Mouse (Mus musculus): Measurements from ENCODE around the gene Taz.

Taz gene

GRCm38 (mm10) chrX:74281732-74282394 lies at the start of gene Taz, which contains the start of gene Dnase1l1:
Gene Taz (plus strand): TSS chrX:74281912.
Gene Dnase1l1 (minus strand): TSS chrX:74282337.
- peak; percentile 52 for DNase-seq

GRCm38 (mm10) chrX:74233196-74233595 lies 48.5 kb upstream of the Taz start:
- DNase-seq, result no peak

GRCm38 (mm10) chrX:74240332-74240731 lies 41.4 kb upstream of the Taz start:
- no peak for DNase-seq

- no peak for DNase-seq
These were observed 38.3 kb upstream of the Taz start for GRCm38 (mm10) chrX:74243396-74243795.

- DNase-seq, result peak; percentile 84
These were observed 37.9 kb upstream of the Taz start for GRCm38 (mm10) chrX:74243807-74244206.

GRCm38 (mm10) chrX:74244614-74245083 lies 37.1 kb upstream of the Taz start:
- DNase-seq, result peak; percentile 78

- no peak for DNase-seq
These were observed 36.6 kb upstream of the Taz start for GRCm38 (mm10) chrX:74245107-74245506.

GRCm38 (mm10) chrX:74245687-74246086 lies 36.0 kb upstream of the Taz start:
- DNase-seq, result peak; percentile 80

GRCm38 (mm10) chrX:74246213-74246681 lies 35.5 kb upstream of the Taz start:
- peak; percentile 90 for DNase-seq

GRCm38 (mm10) chrX:74246693-74247092 lies 35.0 kb upstream of the Taz start:
- DNase-seq, result no peak

- peak; percentile 72 for DNase-seq
These were observed 33.1 kb upstream of the Taz start for GRCm38 (mm10) chrX:74248651-74249050.

- DNase-seq, result peak; percentile 69
These were observed 32.1 kb upstream of the Taz start, which contains the start of gene Flna for GRCm38 (mm10) chrX:74249615-74250014. Gene Flna (minus strand): TSS chrX:74249820.

GRCm38 (mm10) chrX:74254153-74254887 lies 27.4 kb upstream of the Taz start, which contains the start of gene Emd:
Gene Emd (plus strand): TSS chrX:74254687.
- peak; percentile 80 for DNase-seq

- DNase-seq, result peak; percentile 17
These were observed 26.7 kb upstream of the Taz start for GRCm38 (mm10) chrX:74254888-74255565.

GRCm38 (mm10) chrX:74257746-74258145 lies 24.0 kb upstream of the Taz start:
- DNase-seq, result no peak

- DNase-seq, result no peak
These were observed 12.0 kb upstream of the Taz start for GRCm38 (mm10) chrX:74269736-74270061.

GRCm38 (mm10) chrX:74270062-74270901 lies 11.4 kb upstream of the Taz start, which contains the start of gene Rpl10:
Gene Rpl10 (plus strand): TSS chrX:74270812.
- DNase-seq, result peak; percentile 89

- DNase-seq, result peak; percentile 7
These were observed 10.7 kb upstream of the Taz start for GRCm38 (mm10) chrX:74270902-74271551.

- no peak for DNase-seq
These were observed 8.0 kb upstream of the Taz start for GRCm38 (mm10) chrX:74273422-74274322.

- no peak for DNase-seq
These were observed 3.8 kb upstream of the Taz start for GRCm38 (mm10) chrX:74277916-74278315.

All from thymus, postnatal 14 days (tissue).